Mouse (Mus musculus) stomach, postnatal 0 days (tissue): ENCODE data around the gene Gbe1.

ENCODE experiments used
- CTCF ChIP-seq: IDR thresholded peaks from 2 replicates; pipeline ENCODE4 v1.5.1; 2016; ENCODE audit warnings: antibody characterized with exemption, low read depth, mild to moderate bottlenecking, moderate library complexity
- EP300 ChIP-seq: optimal IDR thresholded peaks from 2 replicates; pipeline ENCODE3; 2016; ENCODE audit warnings: antibody characterized with exemption

- no peak for TF ChIP-seq CTCF
- TF ChIP-seq EP300 = no peak
Observed at GRCm38 (mm10) chr16:70326339-70326948, 12.7 kb downstream of the Gbe1 start.
